22 mouse cellular contexts compared by ENCODE assay signal in the genomic region with DNA sequence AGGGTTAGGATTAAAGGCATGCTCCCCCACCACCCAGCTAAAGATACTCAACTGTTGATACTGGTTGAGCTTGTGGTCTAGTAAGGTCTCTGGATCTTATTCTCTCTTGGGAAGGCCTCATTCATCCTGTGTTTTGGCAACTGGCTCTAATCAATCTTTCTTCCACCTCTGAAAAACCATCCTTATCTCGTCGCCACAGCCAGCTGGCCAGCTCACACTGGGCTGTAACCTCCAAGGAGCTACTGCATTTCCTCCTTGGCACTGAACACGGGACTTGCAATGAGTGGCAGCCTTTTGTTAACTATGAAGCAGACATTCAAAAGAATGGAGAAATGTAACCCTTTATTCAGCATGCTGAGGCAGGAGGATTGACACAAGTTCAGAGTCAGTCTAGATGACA.
DNase-seq lines count a peak whose midpoint lies in the region; ATAC-seq and TF ChIP-seq lines count a peak whose summit lies in the region.
"Had no signal": no experiment of that assay in that cellular context is flagged by ENCODE, and none has a peak within 500 bp of the region (broad histone marks: within the 10 kb centered on the region; RNA-seq: fewer than 3 reads in every experiment).

No protein-coding gene starts in this region.

- no peak overlapping the region for H3K4me3 ChIP-seq in MEL (ENCODE audit: control insufficient read depth in 1 of 2, insufficient read depth in 1 of 2, low read depth in 2 of 2, low read length in 2 of 2)
- H3K4me3 ChIP-seq in liver, embryonic 11.5 days (ENCODE audit: low read depth, low read length), result no peak overlapping the region
- H3K4me3 ChIP-seq: embryonic facial prominence, embryonic 10.5 days; forebrain, embryonic 13.5 days; hindbrain, embryonic 15.5 days; left cerebral cortex, adult 2 months; limb, embryonic 12.5 days had no signal

- TF ChIP-seq RAD21 in MEL (IDR thresholded peaks at IDR 0.05; ENCODE audit: low read depth, low read length), result no peak

- no peaks in the 10 kb centered on the region for H3K27me3 ChIP-seq in MEL (ENCODE audit: control insufficient read depth in 1 of 2, insufficient read depth in 2 of 2, low read length in 2 of 2)
- no peaks in the 10 kb centered on the region for H3K27me3 ChIP-seq in liver, embryonic 11.5 days (replicated peaks; ENCODE audit: control insufficient read depth, insufficient read depth, low read length)
- H3K27me3 ChIP-seq: forebrain, embryonic 13.5 days; hindbrain, embryonic 15.5 days; limb, embryonic 12.5 days; Patski had no signal

- H3K9ac ChIP-seq in MEL (ENCODE audit: control insufficient read depth, low read depth, low read length, poor library complexity, severe bottlenecking), result no peak overlapping the region
- H3K9ac ChIP-seq in liver, embryonic 11.5 days (ENCODE audit: low read depth, low read length), result no peak overlapping the region
- H3K9ac ChIP-seq: forebrain, embryonic 13.5 days; hindbrain, embryonic 15.5 days; limb, embryonic 12.5 days had no signal

- ATAC-seq in liver, embryonic 11.5 days (replicated peaks; ENCODE audit: low FRiP score), result 0 out of 2 replicates have a peak, but pooled peaks have one; percentile 37
- ATAC-seq: activated CD4-positive, CD25-positive, alpha-beta regulatory T cell, adult 4 months; forebrain, embryonic 13.5 days; intestine, postnatal 0 days; Patski had no signal

- H3K9me3 ChIP-seq in MEL (replicated peaks; ENCODE audit: insufficient read depth, low read length), result no peaks in the 10 kb centered on the region
- H3K9me3 ChIP-seq in liver, embryonic 11.5 days (ENCODE audit: control insufficient read depth, low read length), result no peaks in the 10 kb centered on the region
- H3K9me3 ChIP-seq: embryonic facial prominence, embryonic 10.5 days; forebrain, embryonic 13.5 days; hindbrain, embryonic 15.5 days; limb, embryonic 12.5 days had no signal

- TF ChIP-seq POLR2A in MEL (IDR thresholded peaks at IDR 0.05; ENCODE audit: control insufficient read depth in 1 of 2, insufficient read depth in 1 of 2, low read depth in 1 of 2, low read length in 2 of 2, poor library complexity in 1 of 2), result no peak

- H3K4me1 ChIP-seq in MEL (ENCODE audit: control insufficient read depth in 1 of 2, insufficient read depth in 2 of 2, low read length in 2 of 2), result peaks cover 4 to 18% of the 10 kb centered on the region in 2 experiments; a peak in 3 of 4 replicates
- peaks cover 8% of the 10 kb centered on the region for H3K4me1 ChIP-seq in liver, embryonic 11.5 days (replicated peaks; ENCODE audit: control insufficient read depth, insufficient read depth, low read length)

- H3K27ac ChIP-seq in MEL (ENCODE audit: control insufficient read depth, low read depth, low read length), result no peak overlapping the region
- H3K27ac ChIP-seq in liver, embryonic 11.5 days (ENCODE audit: low read depth, low read length), result no peak overlapping the region
- H3K27ac ChIP-seq: embryonic facial prominence, embryonic 10.5 days; forebrain, embryonic 13.5 days; hindbrain, embryonic 15.5 days; left cerebral cortex, adult 2 months; limb, embryonic 12.5 days; macrophage had no signal

- H3K4me2 ChIP-seq in liver, embryonic 11.5 days, result no peak overlapping the region
- H3K4me2 ChIP-seq: forebrain, embryonic 13.5 days; heart, embryonic 11.5 days; hindbrain, embryonic 15.5 days; limb, embryonic 12.5 days had no signal

- TF ChIP-seq EP300 in MEL (IDR thresholded peaks at IDR 0.05; ENCODE audit: low read depth in 1 of 2, low read length in 2 of 2), result peak; percentile 76 to 77

- peaks cover 0 to 9% of the 10 kb centered on the region in 2 experiments; a peak in 2 of 4 replicates for H3K36me3 ChIP-seq in MEL (ENCODE audit: control insufficient read depth in 1 of 2, insufficient read depth in 2 of 2, low read length in 2 of 2)
- no peaks in the 10 kb centered on the region for H3K36me3 ChIP-seq in liver, embryonic 11.5 days (ENCODE audit: control insufficient read depth, insufficient read depth, low read length)
- H3K36me3 ChIP-seq: embryonic facial prominence, embryonic 10.5 days; hindbrain, embryonic 15.5 days; limb, embryonic 12.5 days had no signal

- 27% methylated on average over 3 of the region's 3 CpGs for WGBS in liver, embryonic 11.5 days

- no peaks in the 10 kb centered on the region for H3K79me2 ChIP-seq in MEL (ENCODE audit: control insufficient read depth, insufficient read depth, low read length, poor library complexity)

- peak; percentile 71 for DNase-seq in 416B (ENCODE audit: low read depth)
- DNase-seq in MEL (ENCODE audit: low read depth, low spot score), result peak; percentile 78
- no peak for DNase-seq in liver, embryonic 11.5 days (ENCODE audit: low spot score)
- DNase-seq in lung, postnatal 36 days, result peak; percentile 55
- no peak for DNase-seq in urinary bladder, adult 2 months (ENCODE audit: low spot score)
- DNase-seq in Muller cell, postnatal 12 days (ENCODE audit: inconsistent ontology term), result no peak
- no peak for DNase-seq in cerebellum, adult 18-20 months
- DNase-seq: cerebellum, postnatal 14 days; gastrocnemius, postnatal 36 days; heart, postnatal 14 days; kidney, postnatal 14 days; midbrain, embryonic 14.5 days had no signal

- no peak for TF ChIP-seq CTCF in MEL (IDR thresholded peaks at IDR 0.05 in 2 of 3, conservative IDR thresholded peaks at IDR 0.05 in 1 of 3; ENCODE audit: control insufficient read depth in 1 of 3, insufficient read depth in 1 of 3, low read depth in 2 of 3, low read length in 3 of 3, poor library complexity in 1 of 3, severe bottlenecking in 1 of 3)

TF ChIP-seq in MEL, 35 proteins besides CTCF, POLR2A, EP300 and RAD21:
- TF ChIP-seq RCOR1 (IDR thresholded peaks at IDR 0.05; ENCODE audit: low read depth, low read length) (peak; percentile 87; the same call in 1 of the 2 replicates), BHLHE40 (IDR thresholded peaks at IDR 0.05; ENCODE audit: borderline replicate concordance, low read depth, low read length) (peak; percentile 33; the same call in 1 of the 2 replicates), TCF12 (IDR thresholded peaks at IDR 0.05; ENCODE audit: low read depth, low read length) (peak; percentile 75), TBP (IDR thresholded peaks at IDR 0.05; ENCODE audit: low read depth, low read length) (peak; percentile 33; the same call in 1 of the 2 replicates), SIN3A (IDR thresholded peaks at IDR 0.05; ENCODE audit: low read length) (peak; percentile 55; the same call in 1 of the 2 replicates), KAT2A (conservative IDR thresholded peaks at IDR 0.05; ENCODE audit: low read depth, low read length) (no peak), MEF2A (IDR thresholded peaks at IDR 0.05; ENCODE audit: extremely low read depth, insufficient replicate concordance, low read depth, low read length, poor library complexity, severe bottlenecking) (no peak), MXI1 (IDR thresholded peaks at IDR 0.05; ENCODE audit: low read depth, low read length) (0 out of 2 replicates have a peak, but pooled peaks have one; percentile 16), POLR2AphosphoS2 (IDR thresholded peaks at IDR 0.05; ENCODE audit: low read length) (no peak), ETS1 (IDR thresholded peaks at IDR 0.05; ENCODE audit: low read depth, low read length) (peak; percentile 84), GATA1 (IDR thresholded peaks at IDR 0.05; ENCODE audit: low read depth, low read length) (peak; percentile 90), ELF1 (IDR thresholded peaks at IDR 0.05; ENCODE audit: low read depth, low read length) (no peak), TAL1 (IDR thresholded peaks at IDR 0.05; ENCODE audit: low read length) (peak; percentile 83)
TF ChIP-seq in MEL: peak in this region for 9.

Comparison
In these comparisons a context has a peak if more than half of its experiments do, and no peak if none do; other contexts are left out.
1. DNase-seq: peak in 416B (single experiment), MEL (single experiment) and lung, postnatal 36 days (single experiment); none in liver, embryonic 11.5 days (single experiment), urinary bladder, adult 2 months (single experiment), Muller cell, postnatal 12 days (single experiment) and cerebellum, adult 18-20 months (0 of 2).